Mouse (Mus musculus) hindbrain, embryonic 15.5 days (tissue): ENCODE results near the gene Lsp1. TPM values are rescaled to one million over a fixed set of nuclear protein-coding genes. Genes with fewer than 3 reads are reported as not detected.

ENCODE experiments used
- ATAC-seq: fragments of 200-750 bp; cut with Nextera tagmentation; 2 replicates; pipeline ENCODE4 v1.8.0; 2017; ENCODE audit warnings: low read depth, moderate number of reproducible peaks, moderate TSS enrichment; ENCODE audit not compliant: low FRiP score
- H3K27ac ChIP-seq: fragments of 300-500 bp; sonication (generic); replicated peaks from 2 replicates; pipeline ENCODE4 v1.5.1; 2015; ENCODE audit warnings: mild to moderate bottlenecking, inconsistent platforms
- H3K27me3 ChIP-seq: fragments of 300-500 bp; sonication (generic); 2 replicates; pipeline ENCODE4 v1.6.1; 2015; ENCODE audit warnings: control low read depth, inconsistent platforms
- H3K36me3 ChIP-seq: fragments of 300-500 bp; sonication (generic); 2 replicates; pipeline ENCODE4 v1.6.1; 2015; ENCODE audit warnings: control low read depth, inconsistent platforms
- H3K4me1 ChIP-seq: fragments of 300-500 bp; sonication (generic); replicated peaks from 2 replicates; pipeline ENCODE4 v1.6.1; 2015; ENCODE audit warnings: control low read depth, inconsistent platforms
- H3K4me2 ChIP-seq: fragments of 300-500 bp; sonication (generic); 2 replicates; pipeline ENCODE4 v1.6.1; 2015; ENCODE audit warnings: moderate library complexity, mild to moderate bottlenecking, inconsistent platforms
- H3K4me3 ChIP-seq: fragments of 300-500 bp; sonication (generic); 2 replicates; pipeline ENCODE4 v1.5.1; 2015; ENCODE audit warnings: mild to moderate bottlenecking, inconsistent platforms
- H3K9ac ChIP-seq: fragments of 300-500 bp; sonication (generic); 2 replicates; pipeline ENCODE4 v1.6.1; 2015; ENCODE audit warnings: inconsistent platforms
- H3K9me3 ChIP-seq: fragments of 300-500 bp; sonication (generic); 2 replicates; pipeline ENCODE4 v1.6.1; 2016; ENCODE audit warnings: control low read depth, inconsistent platforms
- WGBS: fragments of 180-500 bp; shearing (Covaris S2); methylation state at CpG from one replicate; pipeline ENCODE4 v1.1.7; 2015; 5-methylcytosine and 5-hydroxymethylcytosine counted together
- polyA plus RNA-seq: library from polyadenylated mRNA; unstranded; fragments of >200 nt; fragmentation: Nextera tagmentation; extraction: Ambion mirVana; gene quantifications from 2 replicates; pipeline ENCODE4 v1.2.1, GENCODE M21; 2015

Lsp1 gene
- polyA plus RNA-seq, 1 experiment from 2014 or later: 4.5 TPM

DNA sequence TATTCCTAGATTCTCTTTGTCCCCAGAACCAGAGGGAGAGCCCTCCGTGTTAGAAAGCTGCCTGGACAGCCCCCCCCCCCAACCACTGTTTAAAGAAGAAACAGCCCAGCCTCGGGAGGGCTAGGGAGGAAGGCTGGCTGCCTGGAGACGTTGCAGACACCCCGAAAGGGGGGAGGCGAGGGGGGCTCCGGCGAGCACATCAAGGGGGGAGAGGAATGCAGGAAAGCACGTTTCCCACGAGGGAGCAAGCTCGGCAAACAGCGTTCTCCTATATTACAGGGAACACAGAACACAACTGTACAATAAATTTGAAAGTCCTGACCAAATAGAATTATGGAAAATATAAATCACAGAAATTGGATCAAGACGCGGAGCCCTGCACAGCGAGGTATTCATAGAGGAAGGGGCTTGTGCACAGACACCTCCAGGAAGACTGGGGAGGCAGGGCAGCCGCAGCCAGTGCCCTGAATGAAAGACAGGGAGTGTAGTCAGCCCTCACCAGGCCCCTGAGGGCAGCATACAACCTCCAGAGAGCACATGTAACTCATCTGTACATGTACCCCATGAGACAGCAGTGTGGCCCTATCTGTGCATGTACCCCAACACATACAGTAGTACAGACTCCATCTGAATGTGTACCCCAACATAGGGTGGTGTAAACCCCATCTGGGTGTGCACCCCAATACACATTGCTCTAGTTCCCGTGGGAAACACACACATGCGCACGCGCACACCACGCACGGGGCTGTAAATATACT is 55.8 kb downstream of the Lsp1 start:
- Histone ChIP-seq H3K27me3 (no peaks in the 10 kb centered on the region), H3K36me3 (no peaks in the 10 kb centered on the region), H3K4me3 (no peak overlapping the region), H3K9me3 (no peaks in the 10 kb centered on the region), H3K4me1 (peaks cover 16% of the 10 kb centered on the region), H3K9ac (peak overlapping the region; percentile 34), H3K27ac (peak overlapping the region; percentile 51), H3K4me2 (peak overlapping the region; percentile 40)
- ATAC-seq: peak; percentile 42; the same call in 1 of the 2 replicates
- WGBS: 45% methylated on average over 21 of the region's 21 CpGs

DNA sequence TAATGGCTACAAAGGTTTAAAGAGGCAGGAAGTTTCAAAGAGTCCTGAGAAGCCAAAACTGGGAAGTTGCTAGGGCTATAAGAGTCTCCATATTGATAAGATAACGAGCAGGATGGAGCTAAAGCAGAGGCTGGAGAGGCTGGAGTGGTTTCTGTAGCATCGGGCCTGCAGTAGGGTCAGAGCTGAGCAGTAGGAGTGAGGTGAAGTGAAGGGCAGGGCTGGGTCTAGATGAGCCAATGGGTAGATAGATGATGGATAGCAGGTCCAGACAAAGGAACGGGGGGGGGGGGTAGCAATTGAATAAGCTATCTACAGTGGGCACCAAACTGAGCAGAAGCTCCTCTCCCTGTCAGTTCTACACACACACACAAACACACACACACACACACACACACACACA is 56.9 kb downstream of the Lsp1 start:
- peaks cover 16% of the 10 kb centered on the region for H3K4me1 ChIP-seq
- no peak overlapping the region for H3K4me2 ChIP-seq
- no peak for ATAC-seq
- no peaks in the 10 kb centered on the region for H3K9me3 ChIP-seq
- no peak overlapping the region for H3K9ac ChIP-seq
- no peak overlapping the region for H3K4me3 ChIP-seq
- H3K36me3 ChIP-seq: no peaks in the 10 kb centered on the region
- WGBS: 83% methylated on average over 3 of the region's 3 CpGs
- H3K27me3 ChIP-seq: no peaks in the 10 kb centered on the region
- no peak overlapping the region for H3K27ac ChIP-seq

DNA sequence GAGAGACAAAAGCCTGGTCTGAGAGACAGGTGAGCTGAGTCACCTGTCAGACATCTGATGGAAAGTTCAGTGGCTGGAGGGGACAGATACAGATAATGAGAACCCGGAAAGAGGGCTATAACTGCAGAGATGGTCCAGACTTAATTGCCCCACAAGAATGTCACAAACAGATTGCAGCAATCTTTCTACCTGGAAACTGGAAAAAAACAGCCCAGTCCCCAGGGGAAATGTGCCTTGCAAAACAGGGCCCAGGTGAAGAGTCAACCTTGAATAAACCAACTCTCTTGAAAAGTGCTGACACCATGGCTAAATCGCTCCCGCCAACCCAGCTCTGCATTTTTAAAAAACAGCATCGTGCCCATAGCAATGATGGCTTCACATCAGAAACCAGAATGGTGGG is 59.7 kb downstream of the Lsp1 start:
- Histone ChIP-seq H3K9me3 (no peaks in the 10 kb centered on the region), H3K4me3 (no peak overlapping the region), H3K4me1 (peaks cover 16% of the 10 kb centered on the region), H3K36me3 (no peaks in the 10 kb centered on the region), H3K27me3 (no peaks in the 10 kb centered on the region), H3K4me2 (no peak overlapping the region), H3K27ac (no peak overlapping the region), H3K9ac (no peak overlapping the region)
- WGBS: 91% methylated on average over 4 of the region's 4 CpGs
- ATAC-seq: no peak

DNA sequence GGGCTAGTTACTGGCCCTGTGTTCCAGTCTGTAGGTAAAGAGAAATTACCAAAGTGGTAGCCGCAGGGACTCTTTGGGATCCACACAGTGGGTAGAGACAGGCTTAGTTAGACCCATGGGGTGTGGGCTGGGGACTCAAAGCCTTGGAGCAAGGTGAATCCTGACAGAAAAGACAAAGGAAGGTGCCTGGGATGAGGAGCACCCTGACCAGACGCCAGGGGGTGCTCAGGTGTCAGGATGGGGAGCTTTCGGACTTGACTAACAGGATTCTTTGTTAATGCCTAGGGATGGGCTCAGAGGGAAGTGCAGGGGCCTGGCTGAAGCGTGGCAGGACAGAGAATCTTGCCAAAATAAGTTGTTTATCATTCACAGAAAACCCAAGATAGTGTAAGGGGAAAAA is 61.7 kb downstream of the Lsp1 start:
- no peak overlapping the region for H3K4me3 ChIP-seq
- no peaks in the 10 kb centered on the region for H3K27me3 ChIP-seq
- no peaks in the 10 kb centered on the region for H3K36me3 ChIP-seq
- H3K9me3 ChIP-seq: no peaks in the 10 kb centered on the region
- no peak overlapping the region for H3K27ac ChIP-seq
- WGBS: 36% methylated on average over 4 of the region's 4 CpGs
- H3K4me1 ChIP-seq: no peaks in the 10 kb centered on the region
- H3K4me2 ChIP-seq: no peak overlapping the region
- ATAC-seq: no peak
- no peak overlapping the region for H3K9ac ChIP-seq

DNA sequence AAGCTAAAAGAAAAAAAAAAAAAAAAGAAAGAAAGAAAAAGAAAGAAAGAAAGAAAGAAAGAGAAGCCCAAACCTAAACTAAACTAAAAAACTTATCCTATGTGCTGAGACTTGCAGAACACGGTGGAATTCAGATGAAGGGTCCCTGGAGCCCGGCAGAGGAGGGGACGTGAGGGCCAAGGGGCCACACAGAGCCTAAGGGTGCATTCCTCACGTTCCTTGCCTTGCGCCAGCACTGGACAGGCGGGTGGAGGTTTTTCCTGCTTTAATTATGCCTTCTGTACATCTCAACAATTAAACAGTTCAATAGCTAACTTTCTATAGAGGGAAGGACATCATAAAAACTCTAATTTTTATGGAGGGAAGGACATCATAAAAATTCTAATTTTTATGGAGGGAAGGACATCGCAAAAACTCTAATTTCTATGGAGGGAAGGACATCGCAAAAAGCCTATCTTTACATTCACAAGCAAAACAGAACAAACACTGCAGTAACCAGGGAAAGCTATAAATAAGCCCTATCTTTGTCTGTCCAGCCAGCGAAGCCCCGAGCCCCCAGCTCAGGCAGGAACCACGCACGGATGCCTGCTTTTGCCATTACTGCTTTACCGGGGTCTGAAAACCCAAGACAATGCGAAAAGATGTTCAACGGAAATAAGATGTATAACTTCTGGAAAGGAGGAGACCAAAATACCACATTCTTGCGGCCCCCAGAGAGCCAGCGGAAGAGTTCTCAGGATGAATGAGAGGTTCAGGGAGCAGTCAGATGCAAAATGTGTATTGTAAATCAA is 62.8 kb downstream of the Lsp1 start:
- no peaks in the 10 kb centered on the region for H3K9me3 ChIP-seq
- 51% methylated on average over 17 of the region's 17 CpGs for WGBS
- ATAC-seq: no peak

DNA sequence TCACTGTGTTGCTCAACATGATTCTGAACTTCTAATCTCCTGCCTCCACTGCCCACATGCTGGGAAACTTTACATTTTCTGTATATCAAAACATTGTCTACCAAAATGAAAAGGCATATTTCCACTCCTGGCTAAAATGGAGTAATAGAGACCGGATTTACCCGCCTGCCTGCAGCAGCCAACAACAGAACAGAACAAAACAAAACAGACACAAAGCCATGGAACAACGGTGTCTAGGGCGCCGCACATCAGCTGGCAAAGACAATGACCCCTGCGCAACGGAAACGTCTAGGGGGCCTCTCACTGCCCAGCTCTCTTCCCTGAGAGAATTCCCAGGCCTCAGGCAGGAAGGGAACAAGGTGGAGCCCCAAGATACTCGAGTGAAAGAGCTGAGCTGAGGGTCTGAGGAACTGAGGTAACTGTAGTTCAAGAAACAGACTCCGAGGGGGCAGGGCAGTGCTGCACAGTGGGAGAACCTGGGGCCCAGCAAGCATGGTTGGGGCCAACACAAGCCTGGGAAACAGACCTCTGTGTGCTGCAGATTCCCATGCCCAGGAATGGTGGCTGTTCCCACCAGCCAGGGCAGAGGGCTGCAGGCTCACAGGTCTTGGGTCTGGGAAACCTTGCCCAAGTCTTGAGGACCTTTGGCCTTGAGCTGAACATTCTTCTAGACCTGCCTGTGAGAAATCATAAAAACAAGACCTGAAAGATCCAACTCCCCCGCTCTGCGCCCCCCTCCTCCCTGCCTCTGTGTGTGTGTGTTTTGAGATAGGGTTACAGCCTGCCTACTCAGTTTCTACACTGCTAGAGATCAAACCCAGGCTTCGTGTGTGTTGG is 65.0 kb downstream of the Lsp1 start:
- H3K36me3 ChIP-seq: no peaks in the 10 kb centered on the region
- no peaks in the 10 kb centered on the region for H3K9me3 ChIP-seq
- no peaks in the 10 kb centered on the region for H3K4me1 ChIP-seq
- no peak for ATAC-seq
- no peak overlapping the region for H3K4me3 ChIP-seq
- no peaks in the 10 kb centered on the region for H3K27me3 ChIP-seq
- H3K9ac ChIP-seq: no peak overlapping the region
- H3K27ac ChIP-seq: 0 out of 2 replicates have a peak overlapping the region, but pooled peaks have one; percentile 3
- 29% methylated on average over 13 of the region's 13 CpGs for WGBS
- no peak overlapping the region for H3K4me2 ChIP-seq

More for the DNA sequence above, 62.8 kb downstream of the Lsp1 start:
- H3K4me3 ChIP-seq: no peak overlapping the region
- no peaks in the 10 kb centered on the region for H3K36me3 ChIP-seq
- H3K27ac ChIP-seq: no peak overlapping the region
- H3K4me2 ChIP-seq: no peak overlapping the region
- no peak overlapping the region for H3K9ac ChIP-seq
- no peaks in the 10 kb centered on the region for H3K4me1 ChIP-seq
- H3K27me3 ChIP-seq: no peaks in the 10 kb centered on the region

DNA sequence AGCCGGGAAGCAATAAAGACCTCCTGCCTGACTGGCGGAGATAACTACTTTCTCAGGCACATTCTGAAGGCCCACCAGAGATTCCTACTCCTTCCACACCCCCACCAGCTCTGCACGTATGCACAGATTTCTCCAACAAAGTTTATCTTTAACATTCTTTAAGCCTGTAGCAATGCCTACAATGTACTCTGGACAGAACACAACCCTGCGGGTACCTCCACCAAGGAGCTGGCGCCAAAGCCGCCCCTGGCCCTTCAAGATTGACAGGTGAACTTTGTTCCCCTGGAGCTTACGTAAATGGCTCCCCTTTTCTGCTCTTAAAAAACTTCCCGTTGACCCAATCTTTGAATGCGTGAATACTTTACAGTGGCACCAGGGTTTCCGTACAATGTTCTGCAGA is 68.7 kb downstream of the Lsp1 start:
- no peaks in the 10 kb centered on the region for H3K36me3 ChIP-seq
- ATAC-seq: no peak
- no peak overlapping the region for H3K4me3 ChIP-seq
- H3K27ac ChIP-seq: no peak overlapping the region
- no peak overlapping the region for H3K9ac ChIP-seq
- H3K4me1 ChIP-seq: peaks cover 16% of the 10 kb centered on the region
- H3K27me3 ChIP-seq: no peaks in the 10 kb centered on the region
- 75% methylated on average over 10 of the region's 10 CpGs for WGBS
- no peaks in the 10 kb centered on the region for H3K9me3 ChIP-seq
- H3K4me2 ChIP-seq: no peak overlapping the region

DNA sequence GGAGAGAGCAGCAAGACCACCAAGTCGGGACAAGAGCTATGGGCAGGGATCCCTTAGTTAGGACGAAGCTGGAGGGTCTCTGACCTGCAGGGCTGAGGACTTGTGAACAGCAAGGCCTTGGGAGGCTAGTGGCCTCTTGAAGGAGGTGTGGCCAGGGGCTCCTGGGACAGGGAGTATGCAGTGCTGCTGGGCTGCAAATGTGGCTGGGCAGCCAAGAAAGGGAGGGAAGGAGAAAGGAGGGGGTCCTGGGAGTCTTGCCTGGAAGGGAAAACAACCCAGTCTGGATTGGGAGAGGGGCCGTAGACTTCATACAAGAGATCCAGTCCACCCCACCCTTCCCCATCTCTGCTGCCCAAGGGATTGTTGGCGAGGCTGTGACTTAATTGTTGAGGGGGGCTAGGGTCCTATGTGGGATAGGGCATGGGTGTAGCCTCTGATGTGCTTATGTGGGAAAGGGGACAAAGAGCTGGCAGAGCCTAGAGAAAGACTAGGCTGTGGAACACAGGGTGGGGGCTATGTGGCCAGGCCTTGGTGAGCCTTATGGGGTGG is 71.4 kb downstream of the Lsp1 start:
- Histone ChIP-seq H3K9ac (no peak overlapping the region), H3K4me1 (peaks cover 19% of the 10 kb centered on the region), H3K27me3 (no peaks in the 10 kb centered on the region), H3K4me3 (no peak overlapping the region), H3K27ac (no peak overlapping the region), H3K36me3 (0 out of 2 replicates have a peak, but pooled peaks cover 2% of the 10 kb centered on the region), H3K4me2 (peak overlapping the region; percentile 71), H3K9me3 (no peaks in the 10 kb centered on the region)
- peak; percentile 46; the same call in 1 of the 2 replicates for ATAC-seq
- 75% methylated on average over 4 of the region's 4 CpGs for WGBS

DNA sequence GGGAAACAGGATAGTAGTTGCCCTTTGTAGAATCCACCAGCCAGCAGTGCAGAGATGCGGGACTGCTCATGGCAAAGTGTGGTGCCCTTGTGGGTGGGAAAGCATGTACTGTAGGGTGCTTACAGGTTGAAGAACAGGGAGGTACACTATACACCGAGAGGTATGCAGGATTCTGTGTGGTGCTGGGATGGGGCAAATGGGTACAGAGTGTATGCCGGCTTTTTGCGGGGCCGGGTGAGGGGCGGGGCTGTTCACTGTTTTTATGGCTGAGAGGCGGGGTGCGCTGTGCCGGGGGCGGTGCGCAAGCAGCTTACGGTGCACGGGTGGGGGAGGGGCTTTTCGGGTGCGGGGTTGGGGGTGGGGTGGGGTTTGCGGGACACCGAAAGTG is 72.1 kb downstream of the Lsp1 start, which contains the start of gene Mrpl23:
Gene Mrpl23, plus strand, starts transcription at position 16 of the 388 bp plus-strand sequence.
- H3K9ac ChIP-seq: peak within 1 kb of the TSS; percentile 73
- 4% methylated on average over 17 of the region's 17 CpGs for WGBS
- H3K4me1 ChIP-seq: peaks cover 19% of the 10 kb centered on the region
- peak within 1 kb of the TSS; percentile 71 for H3K4me2 ChIP-seq
- H3K36me3 ChIP-seq: 0 out of 2 replicates have a peak, but pooled peaks cover 2% of the 10 kb centered on the region
- ATAC-seq: peak; percentile 79
- peak within 1 kb of the TSS; percentile 83 for H3K27ac ChIP-seq
- no peaks in the 10 kb centered on the region for H3K9me3 ChIP-seq
- peak within 1 kb of the TSS; percentile 87 for H3K4me3 ChIP-seq
- H3K27me3 ChIP-seq: no peaks in the 10 kb centered on the region

DNA sequence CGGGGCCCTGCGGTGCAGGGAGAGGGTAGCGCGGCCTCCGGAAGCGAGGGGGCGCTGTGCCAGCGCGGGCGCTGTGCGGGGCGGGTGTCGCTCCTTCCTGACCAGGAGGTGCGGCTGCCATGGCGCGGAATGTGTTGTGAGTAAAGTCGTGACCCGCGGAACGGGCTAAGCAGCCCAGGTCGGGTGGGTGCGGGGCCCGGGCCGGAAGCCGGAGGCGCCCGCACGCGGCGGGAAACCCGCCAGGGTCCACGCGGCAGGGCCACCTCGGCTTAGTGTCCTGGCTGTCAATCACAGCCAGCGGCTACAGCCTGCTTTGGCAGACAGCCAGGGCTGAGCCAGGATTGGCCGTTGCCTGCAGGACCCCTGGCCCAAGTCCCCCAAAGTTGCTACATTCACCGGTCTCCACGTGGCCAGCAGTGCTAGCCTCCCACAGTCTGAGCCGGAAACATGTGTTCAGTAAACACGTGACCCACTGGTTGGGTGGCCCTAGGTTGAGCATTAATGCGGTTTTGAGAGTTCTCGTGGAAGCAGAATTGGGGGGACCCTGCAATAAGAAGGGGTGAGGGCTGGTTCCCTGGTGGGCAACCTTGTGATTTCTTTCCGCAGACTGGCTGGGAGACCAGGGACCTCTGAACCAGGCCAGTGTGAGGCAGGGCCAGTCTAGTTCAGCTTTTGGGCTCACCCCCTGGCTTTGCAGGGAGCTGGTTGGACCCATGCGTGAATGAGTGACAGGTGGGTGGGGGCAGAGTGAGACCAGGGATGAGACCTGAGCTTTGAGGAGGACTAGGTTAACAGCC is 72.6 kb downstream of the Lsp1 start:
- peak overlapping the region; percentile 73 for H3K9ac ChIP-seq
- H3K9me3 ChIP-seq: no peaks in the 10 kb centered on the region
- 0 out of 2 replicates have a peak, but pooled peaks cover 2% of the 10 kb centered on the region for H3K36me3 ChIP-seq
- H3K4me1 ChIP-seq: peaks cover 22% of the 10 kb centered on the region
- peak overlapping the region; percentile 87 for H3K4me3 ChIP-seq
- peak overlapping the region; percentile 83 for H3K27ac ChIP-seq
- H3K27me3 ChIP-seq: no peaks in the 10 kb centered on the region
- H3K4me2 ChIP-seq: peak overlapping the region; percentile 71
- under 1% methylated on average over 35 of the region's 44 CpGs for WGBS
- ATAC-seq: peak; percentile 90

DNA sequence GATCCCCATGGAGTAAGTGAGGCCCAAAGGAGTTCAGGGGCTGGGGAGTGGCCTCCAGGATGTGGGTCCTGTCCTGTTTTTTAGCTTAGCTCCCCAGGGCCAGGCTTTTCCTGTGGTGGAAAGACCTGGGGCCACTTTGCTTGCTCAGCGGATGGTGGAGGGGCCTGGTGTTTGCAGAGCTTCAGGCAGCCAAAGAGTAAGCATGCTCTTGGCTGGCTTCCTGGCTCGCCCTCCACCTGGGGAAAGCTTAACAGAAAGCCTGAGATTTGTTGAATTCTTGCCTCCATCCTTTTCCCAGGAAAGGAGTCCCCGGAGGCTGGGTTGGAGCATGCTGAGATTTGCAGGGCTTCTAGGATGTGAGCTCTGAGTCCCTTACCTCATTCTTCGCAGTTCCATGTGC is 74.5 kb downstream of the Lsp1 start:
- H3K36me3 ChIP-seq: 0 out of 2 replicates have a peak, but pooled peaks cover 2% of the 10 kb centered on the region
- H3K27me3 ChIP-seq: no peaks in the 10 kb centered on the region
- H3K9me3 ChIP-seq: no peaks in the 10 kb centered on the region
- no peak overlapping the region for H3K4me3 ChIP-seq
- ATAC-seq: no peak
- WGBS: 91% methylated on average over 4 of the region's 4 CpGs
- H3K4me1 ChIP-seq: peaks cover 30% of the 10 kb centered on the region
- H3K27ac ChIP-seq: no peak overlapping the region
- no peak overlapping the region for H3K9ac ChIP-seq
- no peak overlapping the region for H3K4me2 ChIP-seq
